Mouse (Mus musculus): ENCODE results near the gene Il27ra. TPM values are rescaled to one million over a fixed set of nuclear protein-coding genes. Genes with fewer than 3 reads are reported as not detected.

Gene Il27ra
- polyA plus RNA-seq, 2 experiments, result 0.32 to 0.70 TPM

- WGBS (ENCODE audit: insufficient replicate concordance), result 72% methylated on average over 10 of the region's 10 CpGs
- no peak overlapping the region for H3K4me2 ChIP-seq (ENCODE audit: low read depth)
- no peaks in the 10 kb centered on the region for H3K27me3 ChIP-seq (ENCODE audit: control insufficient read depth, insufficient read depth, low read length)
- no peak overlapping the region for H3K4me3 ChIP-seq (ENCODE audit: insufficient read depth in 1 of 2, low read depth in 2 of 2, low read length in 2 of 2)
- no peak overlapping the region for H3K9ac ChIP-seq (replicated peaks)
- H3K27ac ChIP-seq, result no peak overlapping the region
- no peaks in the 10 kb centered on the region for H3K36me3 ChIP-seq (replicated peaks; ENCODE audit: control insufficient read depth, insufficient read depth, low read depth)
- TF ChIP-seq CTCF (IDR thresholded peaks at IDR 0.05; ENCODE audit: low read depth), result no peak
- TF ChIP-seq EP300 (IDR thresholded peaks at IDR 0.05; ENCODE audit: low read depth), result no peak
- ATAC-seq (ENCODE audit: insufficient read depth) (no peak), DNase-seq (ENCODE audit: low read depth in 3 of 3, low spot score in 3 of 3) (no peak)
- H3K9me3 ChIP-seq (ENCODE audit: control insufficient read depth, low read length), result no peaks in the 10 kb centered on the region
- H3K4me1 ChIP-seq (replicated peaks; ENCODE audit: control insufficient read depth in 2 of 2, insufficient read depth in 2 of 2, low read length in 1 of 2), result peaks cover 0 to 9% of the 10 kb centered on the region in 2 experiments
These were observed 31.0 kb upstream of the Il27ra start for GRCm38 (mm10) chr8:84073230-84073976.

- no peak for ATAC-seq (ENCODE audit: insufficient read depth)
- 83% methylated on average over 10 of the region's 10 CpGs for WGBS (ENCODE audit: insufficient replicate concordance)
These were observed 29.9 kb upstream of the Il27ra start for GRCm38 (mm10) chr8:84072321-84072720.

GRCm38 (mm10) chr8:84071921-84072320 lies 29.5 kb upstream of the Il27ra start:
- peaks cover 0 to 17% of the 10 kb centered on the region in 2 experiments for H3K4me1 ChIP-seq (replicated peaks; ENCODE audit: control insufficient read depth in 2 of 2, insufficient read depth in 2 of 2, low read length in 1 of 2)
- no peak overlapping the region for H3K27ac ChIP-seq
- ATAC-seq (ENCODE audit: insufficient read depth) (no peak), DNase-seq (ENCODE audit: low read depth in 3 of 3, low spot score in 3 of 3) (no peak)
- H3K9ac ChIP-seq (replicated peaks), result no peak overlapping the region
- 55% methylated on average over 3 of the region's 3 CpGs for WGBS (ENCODE audit: insufficient replicate concordance)
- no peaks in the 10 kb centered on the region for H3K9me3 ChIP-seq (ENCODE audit: control insufficient read depth, low read length)
- H3K4me2 ChIP-seq (ENCODE audit: low read depth), result no peak overlapping the region
- no peaks in the 10 kb centered on the region for H3K36me3 ChIP-seq (replicated peaks; ENCODE audit: control insufficient read depth, insufficient read depth, low read depth)
- no peaks in the 10 kb centered on the region for H3K27me3 ChIP-seq (ENCODE audit: control insufficient read depth, insufficient read depth, low read length)
- no peak for TF ChIP-seq CTCF (IDR thresholded peaks at IDR 0.05; ENCODE audit: low read depth)
- H3K4me3 ChIP-seq (ENCODE audit: insufficient read depth in 1 of 2, low read depth in 2 of 2, low read length in 2 of 2), result no peak overlapping the region

More at GRCm38 (mm10) chr8:84072321-84072720, 29.9 kb upstream of the Il27ra start:
- peaks cover 0 to 17% of the 10 kb centered on the region in 2 experiments for H3K4me1 ChIP-seq (replicated peaks; ENCODE audit: control insufficient read depth in 2 of 2, insufficient read depth in 2 of 2, low read length in 1 of 2)
- H3K4me3 ChIP-seq (ENCODE audit: insufficient read depth in 1 of 2, low read depth in 2 of 2, low read length in 2 of 2), result no peak overlapping the region
- no peak for DNase-seq (ENCODE audit: low read depth in 3 of 3, low spot score in 3 of 3)
- no peak overlapping the region for H3K9ac ChIP-seq (replicated peaks)
- no peaks in the 10 kb centered on the region for H3K27me3 ChIP-seq (ENCODE audit: control insufficient read depth, insufficient read depth, low read length)
- no peak overlapping the region for H3K4me2 ChIP-seq (ENCODE audit: low read depth)
- no peaks in the 10 kb centered on the region for H3K9me3 ChIP-seq (ENCODE audit: control insufficient read depth, low read length)
- H3K36me3 ChIP-seq (replicated peaks; ENCODE audit: control insufficient read depth, insufficient read depth, low read depth), result no peaks in the 10 kb centered on the region
- H3K27ac ChIP-seq, result no peak overlapping the region
- TF ChIP-seq CTCF (IDR thresholded peaks at IDR 0.05; ENCODE audit: low read depth) (no peak), EP300 (IDR thresholded peaks at IDR 0.05; ENCODE audit: low read depth) (no peak)

GRCm38 (mm10) chr8:84070667-84071066 lies 28.3 kb upstream of the Il27ra start:
- TF ChIP-seq EP300 (IDR thresholded peaks at IDR 0.05; ENCODE audit: low read depth), result no peak
- TF ChIP-seq CTCF (IDR thresholded peaks at IDR 0.05; ENCODE audit: low read depth), result no peak
- no peak for ATAC-seq (ENCODE audit: insufficient read depth)

GRCm38 (mm10) chr8:84070241-84070640 lies 27.9 kb upstream of the Il27ra start:
- TF ChIP-seq CTCF (IDR thresholded peaks at IDR 0.05; ENCODE audit: low read depth) (no peak), EP300 (IDR thresholded peaks at IDR 0.05; ENCODE audit: low read depth) (no peak)
- H3K9ac ChIP-seq (replicated peaks), result no peak overlapping the region
- no peak overlapping the region for H3K27ac ChIP-seq
- peaks cover 0 to 20% of the 10 kb centered on the region in 2 experiments for H3K4me1 ChIP-seq (replicated peaks; ENCODE audit: control insufficient read depth in 2 of 2, insufficient read depth in 2 of 2, low read length in 1 of 2)
- ATAC-seq (ENCODE audit: insufficient read depth), result no peak
- H3K36me3 ChIP-seq (replicated peaks; ENCODE audit: control insufficient read depth, insufficient read depth, low read depth), result no peaks in the 10 kb centered on the region
- no peak for DNase-seq (ENCODE audit: low read depth in 3 of 3, low spot score in 3 of 3)
- no peaks in the 10 kb centered on the region for H3K27me3 ChIP-seq (ENCODE audit: control insufficient read depth, insufficient read depth, low read length)
- H3K4me3 ChIP-seq (ENCODE audit: insufficient read depth in 1 of 2, low read depth in 2 of 2, low read length in 2 of 2), result no peak overlapping the region
- H3K9me3 ChIP-seq (ENCODE audit: control insufficient read depth, low read length), result no peaks in the 10 kb centered on the region
- 54% methylated on average over 5 of the region's 5 CpGs for WGBS (ENCODE audit: insufficient replicate concordance)
- no peak overlapping the region for H3K4me2 ChIP-seq (ENCODE audit: low read depth)

More at GRCm38 (mm10) chr8:84070667-84071066, 28.3 kb upstream of the Il27ra start:
- no peak overlapping the region for H3K9ac ChIP-seq (replicated peaks)
- no peaks in the 10 kb centered on the region for H3K9me3 ChIP-seq (ENCODE audit: control insufficient read depth, low read length)
- WGBS (ENCODE audit: insufficient replicate concordance), result 81% methylated on average over 2 of the region's 2 CpGs
- DNase-seq (ENCODE audit: low read depth in 3 of 3, low spot score in 3 of 3), result no peak
- no peak overlapping the region for H3K27ac ChIP-seq
- no peaks in the 10 kb centered on the region for H3K36me3 ChIP-seq (replicated peaks; ENCODE audit: control insufficient read depth, insufficient read depth, low read depth)
- peaks cover 0 to 17% of the 10 kb centered on the region in 2 experiments for H3K4me1 ChIP-seq (replicated peaks; ENCODE audit: control insufficient read depth in 2 of 2, insufficient read depth in 2 of 2, low read length in 1 of 2)
- H3K4me3 ChIP-seq (ENCODE audit: insufficient read depth in 1 of 2, low read depth in 2 of 2, low read length in 2 of 2), result no peak overlapping the region
- H3K4me2 ChIP-seq (ENCODE audit: low read depth), result no peak overlapping the region
- no peaks in the 10 kb centered on the region for H3K27me3 ChIP-seq (ENCODE audit: control insufficient read depth, insufficient read depth, low read length)

Measured in liver, embryonic 14.5 days (tissue).